Mouse (Mus musculus): ENCODE results near the gene 2010005H15Rik. TPM values are rescaled to one million over a fixed set of nuclear protein-coding genes. Genes with fewer than 3 reads are reported as not detected.

The 2010005H15Rik gene
- not detected for polyA plus RNA-seq (2015; fragmentation: Illumina TruSeq; extraction: RNeasy Lipid Tissue Mini Kit (QIAGEN cat#74804); ENCODE audit: insufficient read depth, low replicate concordance)

GRCm38 (mm10) chr16:36221168-36221567 is at the start of gene 2010005H15Rik:
TSS of gene 2010005H15Rik (plus strand) at chr16:36221468.

GRCm38 (mm10) chr16:36183912-36184311 is 37.4 kb upstream of the 2010005H15Rik start, which contains the start of gene Gm5483:
TSS of gene Gm5483 (plus strand) at chr16:36184212.

GRCm38 (mm10) chr16:36209967-36210453 is 11.3 kb upstream of the 2010005H15Rik start, which contains the start of gene Gm5416:
TSS of gene Gm5416 (plus strand) at chr16:36210403.

GRCm38 (mm10) chr16:36276796-36277195 is 55.5 kb downstream of the 2010005H15Rik start, which contains the start of gene Stfa1:
TSS of gene Stfa1 (plus strand) at chr16:36276951.

Other genes starting within 250 kb of the 2010005H15Rik start
- gene Kpna1, start 242.7 kb upstream of the 2010005H15Rik start, polyA plus RNA-seq (2015; fragmentation: Illumina TruSeq; extraction: RNeasy Lipid Tissue Mini Kit (QIAGEN cat#74804); ENCODE audit: insufficient read depth, low replicate concordance), result 58.3 TPM
- gene Wdr5b, start 180.3 kb upstream of the 2010005H15Rik start, polyA plus RNA-seq (2015; fragmentation: Illumina TruSeq; extraction: RNeasy Lipid Tissue Mini Kit (QIAGEN cat#74804); ENCODE audit: insufficient read depth, low replicate concordance), result 21.8 TPM
- gene Fam162a, start 149.9 kb upstream of the 2010005H15Rik start, polyA plus RNA-seq (2015; fragmentation: Illumina TruSeq; extraction: RNeasy Lipid Tissue Mini Kit (QIAGEN cat#74804); ENCODE audit: insufficient read depth, low replicate concordance), result 80.0 TPM
- 51.2 TPM for gene Ccdc58, start 149.8 kb upstream of the 2010005H15Rik start, polyA plus RNA-seq (2015; fragmentation: Illumina TruSeq; extraction: RNeasy Lipid Tissue Mini Kit (QIAGEN cat#74804); ENCODE audit: insufficient read depth, low replicate concordance)
- gene Csta1, start 90.2 kb upstream of the 2010005H15Rik start, polyA plus RNA-seq (2015; fragmentation: Illumina TruSeq; extraction: RNeasy Lipid Tissue Mini Kit (QIAGEN cat#74804); ENCODE audit: insufficient read depth, low replicate concordance), result not detected
- gene Stfa2l1, start 64.7 kb upstream of the 2010005H15Rik start, polyA plus RNA-seq (2015; fragmentation: Illumina TruSeq; extraction: RNeasy Lipid Tissue Mini Kit (QIAGEN cat#74804); ENCODE audit: insufficient read depth, low replicate concordance), result 12.8 TPM
- 4.9 TPM for gene Gm5483, start 37.3 kb upstream of the 2010005H15Rik start, polyA plus RNA-seq (2015; fragmentation: Illumina TruSeq; extraction: RNeasy Lipid Tissue Mini Kit (QIAGEN cat#74804); ENCODE audit: insufficient read depth, low replicate concordance)
- gene Gm5416, start 11.1 kb upstream of the 2010005H15Rik start, polyA plus RNA-seq (2015; fragmentation: Illumina TruSeq; extraction: RNeasy Lipid Tissue Mini Kit (QIAGEN cat#74804); ENCODE audit: insufficient read depth, low replicate concordance), result not detected
- 0.48 TPM for gene Stfa1, start 55.5 kb downstream of the 2010005H15Rik start, polyA plus RNA-seq (2015; fragmentation: Illumina TruSeq; extraction: RNeasy Lipid Tissue Mini Kit (QIAGEN cat#74804); ENCODE audit: insufficient read depth, low replicate concordance)
- not detected for gene BC117090, start 112.9 kb downstream of the 2010005H15Rik start, polyA plus RNA-seq (2015; fragmentation: Illumina TruSeq; extraction: RNeasy Lipid Tissue Mini Kit (QIAGEN cat#74804); ENCODE audit: insufficient read depth, low replicate concordance)
- not detected for gene BC100530, start 146.3 kb downstream of the 2010005H15Rik start, polyA plus RNA-seq (2015; fragmentation: Illumina TruSeq; extraction: RNeasy Lipid Tissue Mini Kit (QIAGEN cat#74804); ENCODE audit: insufficient read depth, low replicate concordance)
- gene Stfa2, start 187.0 kb downstream of the 2010005H15Rik start, polyA plus RNA-seq (2015; fragmentation: Illumina TruSeq; extraction: RNeasy Lipid Tissue Mini Kit (QIAGEN cat#74804); ENCODE audit: insufficient read depth, low replicate concordance), result not detected
- not detected for gene Stfa3, start 233.9 kb downstream of the 2010005H15Rik start, polyA plus RNA-seq (2015; fragmentation: Illumina TruSeq; extraction: RNeasy Lipid Tissue Mini Kit (QIAGEN cat#74804); ENCODE audit: insufficient read depth, low replicate concordance)

Measured in spleen, adult 10 weeks (tissue).